Mouse (Mus musculus): Measurements from ENCODE around the gene Ushbp1. TPM values are rescaled to one million over a fixed set of nuclear protein-coding genes. Genes with fewer than 3 reads are reported as not detected.

The Ushbp1 gene
- polyA plus RNA-seq, 1 experiment from 2014 or later, result 2.6 TPM

DNA sequence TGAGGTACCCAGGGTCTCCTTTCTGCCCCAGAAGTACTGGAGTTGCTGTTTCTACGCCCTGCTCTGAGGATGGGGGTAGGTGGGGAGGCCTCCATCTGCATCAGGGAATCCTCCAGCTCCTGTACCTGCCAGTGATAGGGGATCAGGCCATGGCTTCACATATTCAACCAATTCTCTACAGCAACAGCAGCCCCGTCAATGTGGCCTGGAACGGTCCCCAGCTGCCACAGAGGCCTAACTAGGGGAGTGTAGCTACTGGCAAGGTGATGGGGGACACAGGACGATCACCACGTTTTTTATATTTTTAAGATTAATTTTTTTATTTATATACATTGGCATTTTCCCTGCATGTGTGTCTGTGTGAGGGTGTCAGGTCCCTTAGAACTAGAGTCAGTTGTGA lies 3.2 kb downstream of the Ushbp1 start:
- H3K36me3 ChIP-seq, result no peaks in the 10 kb centered on the region
- H3K27me3 ChIP-seq, result no peaks in the 10 kb centered on the region
- H3K9me3 ChIP-seq (replicated peaks), result no peaks in the 10 kb centered on the region
- H3K4me1 ChIP-seq (replicated peaks), result peaks cover 31% of the 10 kb centered on the region
- no peak overlapping the region for H3K4me3 ChIP-seq (replicated peaks)
- no peak overlapping the region for H3K4me2 ChIP-seq
- WGBS (ENCODE audit: insufficient replicate concordance), result 68% methylated on average over 5 of the region's 5 CpGs
- ATAC-seq (ENCODE audit: low read depth) (no peak), DNase-seq (no peak)
- no peak overlapping the region for H3K9ac ChIP-seq
- no peak overlapping the region for H3K27ac ChIP-seq

DNA sequence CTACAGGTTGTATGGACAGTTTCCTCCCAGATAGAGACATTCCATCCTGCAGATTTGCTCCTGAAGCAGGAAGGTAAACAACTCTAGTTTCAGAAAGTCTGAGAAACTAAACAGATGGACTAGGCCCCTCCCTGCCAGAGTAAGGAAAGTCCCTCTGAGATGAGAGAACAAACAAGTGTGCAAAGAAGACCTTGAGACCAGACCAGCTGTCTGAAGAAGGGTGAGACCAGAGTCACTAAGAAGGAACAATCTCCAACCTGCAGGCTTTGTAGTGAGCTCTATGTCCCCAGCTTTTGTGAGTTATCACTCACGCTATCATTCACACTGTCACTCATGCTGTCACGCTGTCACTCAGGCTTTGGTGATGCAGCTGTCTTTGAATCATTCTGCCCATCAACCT lies 3.9 kb downstream of the Ushbp1 start:
- no peak overlapping the region for H3K4me3 ChIP-seq (replicated peaks)
- H3K27me3 ChIP-seq, result no peaks in the 10 kb centered on the region
- no peaks in the 10 kb centered on the region for H3K9me3 ChIP-seq (replicated peaks)
- 68% methylated on average over 2 of the region's 2 CpGs for WGBS (ENCODE audit: insufficient replicate concordance)
- H3K36me3 ChIP-seq, result no peaks in the 10 kb centered on the region
- H3K4me2 ChIP-seq, result no peak overlapping the region
- ATAC-seq (ENCODE audit: low read depth), result no peak
- no peak overlapping the region for H3K27ac ChIP-seq
- H3K9ac ChIP-seq, result no peak overlapping the region
- DNase-seq, result no peak
- H3K4me1 ChIP-seq (replicated peaks), result peaks cover 28% of the 10 kb centered on the region

DNA sequence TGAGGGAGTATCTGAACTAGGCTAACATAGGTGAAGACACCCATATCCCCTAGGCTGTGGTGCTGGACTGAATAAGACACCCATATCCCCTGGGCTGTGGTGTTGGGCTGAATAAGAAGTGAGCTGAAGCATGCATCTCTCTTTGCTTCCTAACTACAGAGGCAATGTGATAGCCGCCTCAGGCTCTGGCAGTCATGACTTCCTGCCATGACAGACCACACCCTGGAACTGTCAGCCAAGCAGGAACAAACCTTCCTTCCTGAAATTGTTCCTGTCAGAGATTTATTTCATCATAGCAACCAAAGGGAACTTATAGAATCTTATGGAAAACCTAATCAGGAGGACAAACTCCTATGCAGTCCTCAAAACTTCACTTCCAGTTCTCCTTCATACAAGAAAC lies 7.3 kb downstream of the Ushbp1 start:
- H3K36me3 ChIP-seq, result no peaks in the 10 kb centered on the region

DNA sequence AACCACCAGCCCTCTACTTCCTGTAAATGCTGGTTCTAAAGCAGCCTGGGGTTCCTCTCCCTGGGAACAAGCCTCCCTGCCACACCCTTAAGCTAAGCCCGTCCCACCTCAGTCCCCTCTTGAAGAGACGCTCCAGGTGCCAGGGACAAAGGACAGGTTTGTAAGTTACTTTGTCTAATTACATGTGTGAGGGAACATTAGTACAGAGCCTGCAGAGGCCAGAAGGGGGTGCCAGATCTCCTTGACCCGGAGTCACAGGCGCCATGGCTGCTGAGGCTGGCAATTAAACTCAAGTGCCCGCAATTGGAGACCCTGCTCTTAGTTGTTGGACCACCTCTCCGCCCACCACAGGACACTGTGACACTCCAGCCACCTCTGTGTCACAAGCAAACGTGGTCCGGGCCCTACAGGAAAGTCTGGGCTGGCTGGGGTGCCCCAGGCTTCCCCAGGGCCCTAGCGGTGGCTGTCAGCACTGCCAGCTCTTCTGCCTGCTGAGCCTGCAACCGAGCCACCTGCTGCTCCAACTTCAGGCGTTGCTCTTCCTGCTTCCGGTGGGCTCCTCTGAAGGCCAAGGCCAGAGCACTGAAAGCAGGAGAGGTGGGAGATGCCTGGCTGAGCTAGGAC lies 10.3 kb downstream of the Ushbp1 start:
- peaks cover 32% of the 10 kb centered on the region for H3K4me1 ChIP-seq (replicated peaks)
- no peak overlapping the region; the same call in 1 of the 2 replicates for H3K27ac ChIP-seq
- DNase-seq, result no peak
- peaks cover 35% of the 10 kb centered on the region for H3K27me3 ChIP-seq
- H3K4me2 ChIP-seq, result no peak overlapping the region
- H3K9me3 ChIP-seq (replicated peaks), result no peaks in the 10 kb centered on the region
- no peak overlapping the region for H3K4me3 ChIP-seq (replicated peaks)
- ATAC-seq (ENCODE audit: low read depth), result no peak
- H3K9ac ChIP-seq, result no peak overlapping the region
- no peaks in the 10 kb centered on the region for H3K36me3 ChIP-seq
- 67% methylated on average over 12 of the region's 12 CpGs for WGBS (ENCODE audit: insufficient replicate concordance)

More for the DNA sequence above, 7.3 kb downstream of the Ushbp1 start:
- no peak overlapping the region for H3K4me2 ChIP-seq
- H3K4me3 ChIP-seq (replicated peaks), result no peak overlapping the region
- no peaks in the 10 kb centered on the region for H3K9me3 ChIP-seq (replicated peaks)
- peaks cover 6% of the 10 kb centered on the region; the same call in 1 of the 2 replicates for H3K27me3 ChIP-seq
- 27% methylated on average over 1 of the region's 1 CpGs for WGBS (ENCODE audit: insufficient replicate concordance)
- no peak for ATAC-seq (ENCODE audit: low read depth)
- DNase-seq, result no peak
- H3K4me1 ChIP-seq (replicated peaks), result peaks cover 18% of the 10 kb centered on the region
- no peak overlapping the region for H3K9ac ChIP-seq
- H3K27ac ChIP-seq, result no peak overlapping the region

DNA sequence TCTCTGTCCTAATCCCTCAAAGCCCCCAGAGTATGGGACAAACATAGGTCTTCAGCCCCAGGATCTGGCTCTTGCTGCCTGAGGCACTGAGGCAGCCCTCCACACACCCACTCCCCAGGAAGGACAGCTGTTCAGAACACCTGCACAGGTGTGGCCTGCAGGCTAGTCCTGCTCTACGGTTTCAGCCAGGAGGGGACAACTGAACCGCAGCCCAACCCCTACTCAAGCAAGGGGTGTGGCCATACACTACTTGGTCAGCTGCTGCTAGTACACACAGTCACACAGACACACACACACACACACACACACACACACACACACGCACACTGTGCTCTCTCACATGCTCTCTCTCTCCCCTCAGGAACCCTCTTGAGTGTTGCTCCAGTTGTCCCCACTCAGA lies 11.7 kb downstream of the Ushbp1 start:
- no peak overlapping the region for H3K9ac ChIP-seq
- WGBS (ENCODE audit: insufficient replicate concordance), result 52% methylated on average over 3 of the region's 3 CpGs
- ATAC-seq (ENCODE audit: low read depth), result no peak

DNA sequence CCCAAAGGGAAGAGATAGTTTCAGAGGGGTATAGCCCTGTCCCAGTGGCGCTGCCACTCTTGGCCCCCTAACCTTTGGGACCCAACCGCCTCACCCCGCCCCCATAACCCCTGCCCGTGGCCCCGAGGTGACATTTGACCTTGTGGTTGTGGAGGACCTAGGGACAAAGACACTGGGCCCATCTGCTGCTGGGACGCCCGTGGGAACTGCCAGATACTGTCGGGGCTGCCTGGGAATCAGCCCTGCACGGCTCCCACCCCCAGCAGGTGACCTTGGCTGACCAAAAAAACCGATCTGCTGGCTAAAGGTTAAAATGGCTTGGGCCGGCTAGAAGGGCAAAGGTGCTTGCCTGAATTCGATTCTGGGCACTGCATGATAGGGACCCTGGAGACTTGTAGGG lies 12.2 kb downstream of the Ushbp1 start:
- Histone ChIP-seq H3K4me3 (replicated peaks) (no peak overlapping the region), H3K27ac (peak overlapping the region; percentile 75), H3K4me2 (peak overlapping the region; percentile 84; the same call in 1 of the 2 replicates), H3K36me3 (no peaks in the 10 kb centered on the region), H3K9ac (no peak overlapping the region), H3K4me1 (replicated peaks) (peaks cover 49% of the 10 kb centered on the region), H3K9me3 (replicated peaks) (no peaks in the 10 kb centered on the region), H3K27me3 (peaks cover 55% of the 10 kb centered on the region)
- DNase-seq, result no peak
- WGBS (ENCODE audit: insufficient replicate concordance), result 53% methylated on average over 12 of the region's 12 CpGs
- ATAC-seq (ENCODE audit: low read depth), result 0 out of 2 replicates have a peak, but pooled peaks have one; percentile 2

More for the DNA sequence above, 11.7 kb downstream of the Ushbp1 start:
- Histone ChIP-seq H3K27me3 (peaks cover 50% of the 10 kb centered on the region), H3K4me3 (replicated peaks) (no peak overlapping the region), H3K27ac (peak overlapping the region; percentile 75), H3K36me3 (no peaks in the 10 kb centered on the region), H3K4me1 (replicated peaks) (peaks cover 45% of the 10 kb centered on the region), H3K9me3 (replicated peaks) (no peaks in the 10 kb centered on the region), H3K4me2 (peak overlapping the region; percentile 21; the same call in 1 of the 2 replicates)
- DNase-seq, result no peak

DNA sequence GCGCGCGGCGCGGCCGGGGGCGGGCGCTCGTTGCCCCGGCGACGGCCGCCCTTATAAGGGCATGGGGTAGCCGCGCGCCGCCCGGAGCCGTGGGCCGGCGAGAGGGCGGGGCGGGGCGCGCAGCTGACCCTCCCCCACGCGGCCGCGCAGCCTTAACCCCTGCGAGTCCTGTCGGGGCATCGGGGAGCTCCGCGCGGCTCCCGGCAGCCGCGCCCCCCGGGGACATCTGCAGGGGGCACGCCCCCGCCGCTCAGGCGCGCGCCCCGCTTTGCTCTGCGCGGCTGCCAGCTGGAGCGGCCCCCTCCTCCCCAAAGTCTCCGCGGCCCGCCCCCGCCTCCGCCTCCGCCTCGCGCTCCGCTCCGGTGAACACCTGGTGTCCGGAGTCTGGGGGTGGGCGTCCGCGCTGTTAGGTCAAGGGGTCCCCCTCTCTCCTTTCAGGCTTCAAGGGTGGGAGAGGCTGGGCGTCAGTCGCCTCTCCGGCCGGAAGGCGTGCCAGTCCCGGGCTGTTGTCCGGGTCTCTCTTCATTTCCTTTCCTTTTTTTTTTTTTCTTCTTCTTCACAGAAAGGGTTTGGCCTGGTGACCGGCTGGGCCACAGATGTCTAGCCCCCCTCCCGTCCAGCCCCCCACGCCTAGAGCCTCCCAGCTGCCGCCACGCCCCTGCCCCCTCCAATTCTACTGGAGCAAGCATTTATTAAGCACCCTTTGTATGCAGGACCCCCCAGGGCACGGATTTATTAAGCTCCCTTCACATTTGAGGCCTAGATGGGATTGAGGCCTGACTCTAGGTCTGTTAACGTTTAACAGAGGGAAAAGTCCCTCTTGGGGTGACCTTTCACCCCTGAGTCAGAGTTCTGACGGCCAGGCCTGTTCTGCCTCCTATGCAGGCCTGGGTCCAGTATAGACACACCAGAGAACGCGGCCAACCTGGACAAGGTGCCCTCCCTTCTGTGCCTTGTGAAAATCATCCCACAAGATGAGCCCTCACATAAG lies 13.3 kb downstream of the Ushbp1 start:
- Histone ChIP-seq H3K36me3 (peaks cover 8% of the 10 kb centered on the region; the same call in 1 of the 2 replicates), H3K4me3 (replicated peaks) (peak overlapping the region; percentile 68), H3K27me3 (peaks cover 64% of the 10 kb centered on the region), H3K9me3 (replicated peaks) (no peaks in the 10 kb centered on the region), H3K9ac (peak overlapping the region; percentile 63), H3K27ac (peak overlapping the region; percentile 75), H3K4me1 (replicated peaks) (peaks cover 55% of the 10 kb centered on the region), H3K4me2 (peak overlapping the region; percentile 84)
- ATAC-seq (ENCODE audit: low read depth) (peak; percentile 80), DNase-seq (peak; percentile 56)
- 9% methylated on average over 41 of the region's 80 CpGs for WGBS (ENCODE audit: insufficient replicate concordance)

DNA sequence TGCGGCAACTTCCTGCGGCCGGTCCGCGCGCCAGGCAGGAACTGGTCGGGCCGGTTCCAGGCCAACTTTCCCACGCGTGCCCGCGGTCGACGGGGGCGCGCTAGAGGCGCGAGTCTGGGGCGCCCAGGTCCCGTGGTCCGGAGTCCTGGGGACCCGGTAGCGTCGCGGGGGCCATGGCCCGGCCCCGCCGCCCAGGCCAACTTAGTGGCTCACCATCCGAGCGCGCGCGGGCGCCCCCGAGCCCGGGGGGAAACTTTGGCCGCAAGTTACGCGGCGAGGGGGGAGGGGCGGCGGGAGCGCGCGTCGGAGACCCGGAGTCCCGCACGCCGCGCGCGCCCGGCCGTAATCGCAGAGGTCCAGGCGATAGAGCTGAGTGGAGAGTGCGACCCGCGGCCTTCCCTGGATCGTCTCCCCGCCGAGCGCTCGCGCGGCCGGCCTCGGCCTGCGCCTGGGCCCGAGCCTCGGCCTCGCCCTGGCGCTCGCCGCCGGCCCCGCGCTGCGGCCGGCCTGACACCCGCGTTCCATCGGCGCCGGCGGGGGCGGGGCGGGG lies 14.1 kb downstream of the Ushbp1 start, which contains the start of gene Nr2f6:
TSS of gene Nr2f6 (minus strand) at position 540 of the 550 bp plus-strand sequence.
- Histone ChIP-seq H3K4me1 (replicated peaks) (peaks cover 63% of the 10 kb centered on the region), H3K27me3 (peaks cover 72% of the 10 kb centered on the region)
- WGBS (ENCODE audit: insufficient replicate concordance), result under 1% methylated on average over 70 of the region's 89 CpGs

DNA sequence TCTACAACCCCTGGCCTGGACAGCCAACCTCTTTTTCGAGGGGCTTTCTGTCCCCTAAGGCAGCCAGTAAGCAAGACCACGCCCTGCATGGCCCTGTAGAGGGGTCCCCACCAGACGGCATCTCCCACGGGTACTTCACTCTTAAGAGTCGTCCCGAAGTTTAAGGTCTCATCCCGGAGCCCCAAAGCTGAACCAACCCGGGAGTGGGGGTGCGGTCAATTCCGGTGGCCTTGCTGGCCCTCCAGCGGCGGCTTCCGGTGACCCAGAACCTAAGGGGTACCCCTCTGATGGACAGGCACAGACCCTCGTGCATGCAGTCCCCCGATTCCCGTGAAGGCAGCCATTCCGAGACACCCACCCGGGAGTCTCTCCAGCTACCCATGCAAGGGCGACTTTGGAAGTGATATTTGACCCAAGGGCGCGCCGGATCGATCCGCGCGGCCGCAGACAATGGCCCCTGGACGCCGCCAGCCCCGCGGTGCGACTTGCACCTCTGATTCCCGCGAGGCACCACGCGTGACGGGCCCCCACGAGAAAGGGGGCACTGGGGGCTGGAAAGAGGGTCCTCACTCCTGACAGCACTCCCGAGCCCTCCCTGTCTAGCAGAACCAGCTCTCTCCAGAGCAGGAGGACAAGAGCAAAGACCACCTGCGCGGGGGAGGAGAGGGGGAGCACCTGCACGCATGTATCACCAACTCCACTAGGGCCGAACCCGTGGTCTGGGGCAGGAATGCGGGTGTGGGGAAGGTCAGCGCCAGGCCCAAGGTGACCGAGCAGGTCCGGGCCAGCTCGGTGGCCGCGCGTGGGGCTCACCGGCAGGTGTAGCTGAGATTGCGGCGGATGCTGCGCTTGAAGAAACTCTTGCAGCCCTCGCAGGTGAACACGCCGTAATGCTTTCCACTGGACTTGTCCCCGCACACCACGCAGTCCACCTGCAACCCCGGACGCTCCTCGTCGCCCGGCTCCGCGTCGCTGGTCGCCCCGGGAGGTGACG lies 15.1 kb downstream of the Ushbp1 start:
- Histone ChIP-seq H3K4me2 (peak overlapping the region; percentile 84), H3K4me3 (replicated peaks) (peak overlapping the region; percentile 68), H3K9ac (peak overlapping the region; percentile 77), H3K4me1 (replicated peaks) (peaks cover 73% of the 10 kb centered on the region), H3K27ac (peak overlapping the region; percentile 73), H3K36me3 (peaks cover 13% of the 10 kb centered on the region; the same call in 1 of the 2 replicates), H3K9me3 (replicated peaks) (no peaks in the 10 kb centered on the region), H3K27me3 (peaks cover 80% of the 10 kb centered on the region)
- WGBS (ENCODE audit: insufficient replicate concordance), result 6% methylated on average over 72 of the region's 72 CpGs
- ATAC-seq (ENCODE audit: low read depth) (no peak), DNase-seq (no peak)

More for the DNA sequence above, 14.1 kb downstream of the Ushbp1 start, which contains the start of gene Nr2f6:
- ATAC-seq (ENCODE audit: low read depth), result peak; percentile 7
- Histone ChIP-seq H3K27ac (peak within 1 kb of the TSS; percentile 75), H3K9me3 (replicated peaks) (no peaks in the 10 kb centered on the region), H3K9ac (peak within 1 kb of the TSS; percentile 77), H3K4me3 (replicated peaks) (peak within 1 kb of the TSS; percentile 68), H3K4me2 (peak within 1 kb of the TSS; percentile 84), H3K36me3 (peaks cover 9% of the 10 kb centered on the region; the same call in 1 of the 2 replicates)
- no peak for DNase-seq

DNA sequence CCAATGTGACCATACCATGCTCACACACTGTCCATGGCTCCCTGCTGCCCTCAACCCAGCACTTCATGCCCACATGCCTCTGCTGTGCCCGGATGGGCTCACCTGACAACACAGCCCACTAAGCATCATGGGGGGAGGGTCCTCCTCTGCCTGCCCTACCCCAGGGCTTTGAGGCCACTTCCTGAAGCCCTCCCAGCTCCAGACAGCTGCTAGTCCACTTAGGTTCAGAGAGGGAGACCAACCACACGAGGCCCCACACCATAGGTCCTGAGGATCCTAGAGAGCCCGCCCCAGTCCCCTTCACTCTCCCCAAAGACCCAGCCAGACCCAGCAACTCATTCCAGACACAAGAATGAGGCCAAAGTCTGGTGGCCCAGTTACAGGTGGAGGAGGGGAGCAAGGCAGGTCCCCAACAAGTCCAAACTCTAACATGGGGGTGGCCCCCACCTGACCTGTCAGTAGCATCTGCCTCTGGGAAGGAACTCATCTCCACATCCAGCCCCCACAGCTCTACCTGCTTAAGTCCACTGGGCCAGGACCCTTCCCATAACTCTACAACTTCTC lies 16.0 kb downstream of the Ushbp1 start:
- no peaks in the 10 kb centered on the region for H3K9me3 ChIP-seq (replicated peaks)
- H3K4me1 ChIP-seq (replicated peaks), result peaks cover 82% of the 10 kb centered on the region
- DNase-seq (no peak), ATAC-seq (ENCODE audit: low read depth) (no peak)
- H3K27ac ChIP-seq, result peak overlapping the region; percentile 53
- 57% methylated on average over 3 of the region's 3 CpGs for WGBS (ENCODE audit: insufficient replicate concordance)
- peak overlapping the region; percentile 68 for H3K4me3 ChIP-seq (replicated peaks)
- H3K4me2 ChIP-seq, result peak overlapping the region; percentile 84
- peak overlapping the region; percentile 77 for H3K9ac ChIP-seq
- H3K36me3 ChIP-seq, result peaks cover 14% of the 10 kb centered on the region; the same call in 1 of the 2 replicates
- H3K27me3 ChIP-seq, result peaks cover 80% of the 10 kb centered on the region
